Mouse (Mus musculus): ENCODE measurements at regions not wholly inside any gene's neighbourhood (a gene's known extent, or its start where the extent isn't known, plus 50 kb on each side); places are given as distances from the start of the nearest gene placed in this dataset.

- no peak for DNase-seq (ENCODE audit: low spot score)
Observed at GRCm38 (mm10) chr13:75647513-75647912, 59.0 kb upstream of the Ell2 start.

- no peak for DNase-seq (ENCODE audit: low spot score)
Observed at GRCm38 (mm10) chr13:75651941-75652340, 54.6 kb upstream of the Ell2 start.

- no peak for DNase-seq (ENCODE audit: low spot score)
Observed at GRCm38 (mm10) chr13:75652966-75653365, 53.6 kb upstream of the Ell2 start.

Measured in retina, embryonic 14.5 days (tissue).